Mouse (Mus musculus) liver, adult 2 months (tissue): Measurements from ENCODE around the gene Olfr109.

ENCODE experiments used
- CTCF ChIP-seq: fragments of 200-500 bp; IDR thresholded peaks from 2 replicates; pipeline ENCODE4 v1.5.1; 2011; ENCODE audit warnings: low read depth, low read length, control low read depth
- POLR2A ChIP-seq: fragments of 200-500 bp; IDR thresholded peaks from 2 replicates; pipeline ENCODE4 v1.6.1; 2011; ENCODE audit warnings: low read length, control low read depth; ENCODE audit not compliant: insufficient read depth; ENCODE audit errors: extremely low read depth

DNA sequence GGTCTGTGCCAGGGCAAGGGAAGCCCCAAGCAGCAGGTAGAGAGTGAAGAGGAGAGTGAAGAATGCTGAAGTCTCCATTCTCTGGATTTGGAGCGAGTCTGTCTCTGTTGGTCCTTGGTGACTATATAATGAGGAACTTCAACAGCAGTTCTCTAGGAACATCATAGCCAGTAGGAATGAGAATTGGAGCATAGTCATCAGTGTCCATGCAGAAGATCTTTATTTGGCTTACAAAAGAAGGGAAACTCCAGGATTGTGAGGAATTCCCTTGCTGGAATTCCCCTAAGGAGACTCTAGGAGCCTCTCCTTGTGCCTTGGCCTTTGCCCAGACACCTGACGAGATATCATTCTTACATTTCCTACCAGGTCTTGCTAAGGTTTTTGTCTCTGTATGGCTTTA is 24.7 kb downstream of the Olfr109 start, which contains the start of gene H2-M2:
- no peak for TF ChIP-seq CTCF
- no peak for TF ChIP-seq POLR2A
